Mouse (Mus musculus): ENCODE results near the gene Stab2. TPM values are rescaled to one million over a fixed set of nuclear protein-coding genes. Genes with fewer than 3 reads are reported as not detected.

The Stab2 gene
- polyA plus RNA-seq, 1 experiment from 2014 or later, result 16.3 TPM

GRCm38 (mm10) chr10:86852160-86852559, 155.7 kb downstream of the Stab2 start:
- no peaks in the 10 kb centered on the region for H3K4me1 ChIP-seq (replicated peaks)
- no peak overlapping the region for H3K4me2 ChIP-seq
- DNase-seq, result no peak
- peaks cover 20% of the 10 kb centered on the region for H3K27me3 ChIP-seq
- H3K4me3 ChIP-seq (replicated peaks), result no peak overlapping the region
- 66% methylated on average over 6 of the region's 6 CpGs for WGBS (ENCODE audit: insufficient replicate concordance)
- no peaks in the 10 kb centered on the region for H3K9me3 ChIP-seq (replicated peaks)
- H3K27ac ChIP-seq, result no peak overlapping the region
- no peak overlapping the region for H3K9ac ChIP-seq
- ATAC-seq (ENCODE audit: low read depth), result no peak
- H3K36me3 ChIP-seq, result no peaks in the 10 kb centered on the region

GRCm38 (mm10) chr10:86849508-86849907, 158.3 kb downstream of the Stab2 start:
- Histone ChIP-seq H3K4me1 (replicated peaks) (peaks cover 6% of the 10 kb centered on the region; the same call in 1 of the 2 replicates), H3K27me3 (peaks cover 16% of the 10 kb centered on the region), H3K36me3 (no peaks in the 10 kb centered on the region; the same call in 1 of the 2 replicates), H3K9me3 (replicated peaks) (no peaks in the 10 kb centered on the region), H3K4me3 (replicated peaks) (no peak overlapping the region), H3K27ac (no peak overlapping the region), H3K4me2 (no peak overlapping the region), H3K9ac (no peak overlapping the region)
- DNase-seq (no peak), ATAC-seq (ENCODE audit: low read depth) (no peak)
- 68% methylated on average over 4 of the region's 4 CpGs for WGBS (ENCODE audit: insufficient replicate concordance)

- no peak overlapping the region for H3K27ac ChIP-seq
- no peak for DNase-seq
- H3K4me2 ChIP-seq, result no peak overlapping the region
- peaks cover 15% of the 10 kb centered on the region for H3K27me3 ChIP-seq
- H3K36me3 ChIP-seq, result no peaks in the 10 kb centered on the region; the same call in 1 of the 2 replicates
- H3K9ac ChIP-seq, result no peak overlapping the region
- no peaks in the 10 kb centered on the region for H3K9me3 ChIP-seq (replicated peaks)
- peaks cover 6% of the 10 kb centered on the region; the same call in 1 of the 2 replicates for H3K4me1 ChIP-seq (replicated peaks)
- no peak overlapping the region for H3K4me3 ChIP-seq (replicated peaks)
- ATAC-seq (ENCODE audit: low read depth), result no peak
- 73% methylated on average over 4 of the region's 4 CpGs for WGBS (ENCODE audit: insufficient replicate concordance)
Measured at GRCm38 (mm10) chr10:86849087-86849486, 158.7 kb downstream of the Stab2 start.

GRCm38 (mm10) chr10:86846926-86847467, 160.8 kb downstream of the Stab2 start:
- no peaks in the 10 kb centered on the region for H3K9me3 ChIP-seq (replicated peaks)
- 65% methylated on average over 9 of the region's 9 CpGs for WGBS (ENCODE audit: insufficient replicate concordance)
- ATAC-seq (ENCODE audit: low read depth), result no peak
- H3K9ac ChIP-seq, result no peak overlapping the region
- no peaks in the 10 kb centered on the region; the same call in 1 of the 2 replicates for H3K36me3 ChIP-seq
- H3K27ac ChIP-seq, result no peak overlapping the region
- DNase-seq, result no peak
- H3K27me3 ChIP-seq, result peaks cover 20% of the 10 kb centered on the region
- no peak overlapping the region for H3K4me2 ChIP-seq
- H3K4me3 ChIP-seq (replicated peaks), result no peak overlapping the region
- peaks cover 6% of the 10 kb centered on the region; the same call in 1 of the 2 replicates for H3K4me1 ChIP-seq (replicated peaks)

- Histone ChIP-seq H3K4me2 (no peak overlapping the region), H3K4me3 (replicated peaks) (no peak overlapping the region), H3K27me3 (peaks cover 5% of the 10 kb centered on the region; the same call in 1 of the 2 replicates), H3K36me3 (no peaks in the 10 kb centered on the region; the same call in 1 of the 2 replicates), H3K9me3 (replicated peaks) (no peaks in the 10 kb centered on the region), H3K4me1 (replicated peaks) (peaks cover 6% of the 10 kb centered on the region; the same call in 1 of the 2 replicates), H3K9ac (no peak overlapping the region), H3K27ac (no peak overlapping the region)
- 79% methylated on average over 5 of the region's 5 CpGs for WGBS (ENCODE audit: insufficient replicate concordance)
- DNase-seq (no peak), ATAC-seq (ENCODE audit: low read depth) (no peak)
Measured at GRCm38 (mm10) chr10:86842659-86843058, 165.2 kb downstream of the Stab2 start.

- WGBS (ENCODE audit: insufficient replicate concordance), result 84% methylated on average over 6 of the region's 6 CpGs
- H3K9me3 ChIP-seq (replicated peaks), result no peaks in the 10 kb centered on the region
- H3K4me3 ChIP-seq (replicated peaks), result no peak overlapping the region
- H3K9ac ChIP-seq, result no peak overlapping the region
- H3K27me3 ChIP-seq, result peaks cover 5% of the 10 kb centered on the region; the same call in 1 of the 2 replicates
- H3K4me1 ChIP-seq (replicated peaks), result no peaks in the 10 kb centered on the region
- no peak overlapping the region for H3K27ac ChIP-seq
- ATAC-seq (ENCODE audit: low read depth), result no peak
- DNase-seq, result no peak
- H3K36me3 ChIP-seq, result no peaks in the 10 kb centered on the region
- H3K4me2 ChIP-seq, result no peak overlapping the region
Measured at GRCm38 (mm10) chr10:86838827-86839226, 169.0 kb downstream of the Stab2 start.

GRCm38 (mm10) chr10:86836784-86837183, 171.0 kb downstream of the Stab2 start:
- ATAC-seq (ENCODE audit: low read depth), result no peak

GRCm38 (mm10) chr10:86829515-86829914, 178.3 kb downstream of the Stab2 start:
- WGBS (ENCODE audit: insufficient replicate concordance), result 72% methylated on average over 2 of the region's 2 CpGs
- Histone ChIP-seq H3K36me3 (peaks cover 20% of the 10 kb centered on the region; the same call in 1 of the 2 replicates), H3K9ac (no peak overlapping the region), H3K4me2 (no peak overlapping the region), H3K4me3 (replicated peaks) (no peak overlapping the region), H3K9me3 (replicated peaks) (no peaks in the 10 kb centered on the region), H3K4me1 (replicated peaks) (no peaks in the 10 kb centered on the region), H3K27ac (no peak overlapping the region), H3K27me3 (no peaks in the 10 kb centered on the region)
- no peak for ATAC-seq (ENCODE audit: low read depth)
- DNase-seq, result no peak

More at GRCm38 (mm10) chr10:86836784-86837183, 171.0 kb downstream of the Stab2 start:
- Histone ChIP-seq H3K9ac (no peak overlapping the region), H3K4me1 (replicated peaks) (no peaks in the 10 kb centered on the region), H3K27ac (no peak overlapping the region), H3K4me2 (no peak overlapping the region), H3K9me3 (replicated peaks) (no peaks in the 10 kb centered on the region), H3K4me3 (replicated peaks) (no peak overlapping the region), H3K27me3 (no peaks in the 10 kb centered on the region), H3K36me3 (0 out of 2 replicates have a peak, but pooled peaks cover 3% of the 10 kb centered on the region)
- 75% methylated on average over 4 of the region's 4 CpGs for WGBS (ENCODE audit: insufficient replicate concordance)
- no peak for DNase-seq

GRCm38 (mm10) chr10:86828221-86829135, 179.3 kb downstream of the Stab2 start:
- no peak overlapping the region for H3K4me2 ChIP-seq
- no peaks in the 10 kb centered on the region for H3K4me1 ChIP-seq (replicated peaks)
- 80% methylated on average over 15 of the region's 15 CpGs for WGBS (ENCODE audit: insufficient replicate concordance)
- H3K27ac ChIP-seq, result no peak overlapping the region
- H3K36me3 ChIP-seq, result peaks cover 20% of the 10 kb centered on the region; the same call in 1 of the 2 replicates
- no peak overlapping the region for H3K9ac ChIP-seq
- H3K27me3 ChIP-seq, result no peaks in the 10 kb centered on the region
- DNase-seq (no peak), ATAC-seq (ENCODE audit: low read depth) (no peak)
- H3K9me3 ChIP-seq (replicated peaks), result no peaks in the 10 kb centered on the region
- no peak overlapping the region for H3K4me3 ChIP-seq (replicated peaks)

GRCm38 (mm10) chr10:86826929-86827328, 180.9 kb downstream of the Stab2 start:
- DNase-seq (no peak), ATAC-seq (ENCODE audit: low read depth) (no peak)
- Histone ChIP-seq H3K27ac (no peak overlapping the region), H3K9me3 (replicated peaks) (no peaks in the 10 kb centered on the region), H3K4me1 (replicated peaks) (no peaks in the 10 kb centered on the region), H3K27me3 (no peaks in the 10 kb centered on the region), H3K4me2 (no peak overlapping the region), H3K36me3 (peaks cover 18% of the 10 kb centered on the region; the same call in 1 of the 2 replicates), H3K9ac (no peak overlapping the region), H3K4me3 (replicated peaks) (no peak overlapping the region)
- WGBS (ENCODE audit: insufficient replicate concordance), result 66% methylated on average over 3 of the region's 3 CpGs

- ATAC-seq (ENCODE audit: low read depth) (no peak), DNase-seq (no peak)
- H3K27me3 ChIP-seq, result no peaks in the 10 kb centered on the region
- H3K27ac ChIP-seq, result no peak overlapping the region
- H3K36me3 ChIP-seq, result peaks cover 15% of the 10 kb centered on the region; the same call in 1 of the 2 replicates
- no peaks in the 10 kb centered on the region for H3K9me3 ChIP-seq (replicated peaks)
- no peak overlapping the region for H3K4me2 ChIP-seq
- 82% methylated on average over 10 of the region's 10 CpGs for WGBS (ENCODE audit: insufficient replicate concordance)
- no peak overlapping the region for H3K4me3 ChIP-seq (replicated peaks)
- no peak overlapping the region for H3K9ac ChIP-seq
- H3K4me1 ChIP-seq (replicated peaks), result no peaks in the 10 kb centered on the region
Measured at GRCm38 (mm10) chr10:86825871-86826522, 181.8 kb downstream of the Stab2 start.
